Mouse (Mus musculus) NIH3T3 (cell line): ENCODE measurements at regions not wholly inside any gene's neighbourhood (a gene's known extent, or its start where the extent isn't known, plus 50 kb on each side); places are given as distances from the start of the nearest gene placed in this dataset.

ENCODE experiments used
- DNase-seq: peaks from one replicate; pipeline ENCODE4 v3.0.0-alpha.2; 2012; ENCODE audit warnings: low read depth

DNA sequence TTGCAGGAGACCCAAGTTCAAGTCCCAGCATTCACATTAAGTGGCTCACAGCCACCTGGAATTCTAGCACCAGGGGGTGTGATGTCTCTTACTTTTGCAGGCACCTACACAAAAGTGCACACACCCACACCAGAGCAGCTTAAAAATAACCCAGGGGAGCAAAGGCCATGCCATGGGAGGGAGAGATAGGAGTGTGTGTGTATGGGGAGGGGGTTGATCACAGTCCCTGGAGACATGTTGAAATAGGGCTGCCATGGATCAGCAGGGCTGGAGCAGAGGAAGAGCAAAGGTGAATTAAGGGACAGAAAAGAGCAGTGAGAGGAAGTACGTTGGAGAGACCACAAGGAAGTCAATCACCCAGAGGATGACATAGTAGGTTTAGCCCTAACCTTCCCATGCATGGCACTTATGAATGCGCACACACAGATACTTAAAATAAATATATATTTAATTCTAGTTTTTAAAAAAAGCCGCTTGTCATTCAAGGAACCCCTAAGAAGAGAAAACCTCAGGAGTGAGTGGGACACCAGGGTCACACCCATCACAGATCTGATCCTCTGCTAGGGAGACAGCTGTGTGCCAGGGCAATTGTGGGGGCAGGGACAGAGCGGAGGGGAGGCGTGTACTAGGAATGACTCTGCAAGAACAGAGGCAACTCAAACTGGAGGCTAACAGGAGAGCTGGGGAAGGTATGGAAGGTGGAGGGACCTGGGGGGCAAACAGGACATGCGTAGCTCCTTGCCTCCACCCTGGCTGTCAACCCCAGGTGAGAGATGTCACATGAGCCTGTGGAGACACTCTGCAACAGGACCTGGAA lies 189.5 kb upstream of the Rybp start:
- no peak for DNase-seq

GRCm38 (mm10) chr6:100475341-100475955 lies 188.2 kb upstream of the Rybp start:
- no peak for DNase-seq

GRCm38 (mm10) chr6:100474326-100474725 lies 187.0 kb upstream of the Rybp start:
- DNase-seq, result no peak

DNA sequence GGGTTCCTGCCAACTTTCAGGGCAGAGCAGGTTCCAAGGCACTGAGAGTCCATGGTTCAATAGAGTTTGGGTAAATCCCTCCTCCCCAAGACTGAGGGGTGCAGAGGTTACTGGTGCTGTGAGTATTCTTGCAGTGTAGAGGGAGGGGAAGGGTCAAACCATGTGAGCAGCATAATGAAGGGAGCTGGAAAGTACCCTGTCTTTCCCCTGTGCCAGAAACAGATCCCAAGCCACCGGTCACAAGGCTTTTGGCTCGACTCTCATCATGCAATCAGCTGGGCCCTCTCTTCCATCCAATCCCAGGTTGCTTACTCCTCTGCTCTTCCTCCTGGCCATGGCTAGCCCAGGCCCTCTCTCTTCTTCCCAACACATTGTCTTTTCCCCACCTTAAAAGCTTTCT lies 182.8 kb upstream of the Rybp start:
- DNase-seq, result no peak

- no peak for DNase-seq
These were observed 175.5 kb upstream of the Rybp start for GRCm38 (mm10) chr6:100462757-100463156.

DNA sequence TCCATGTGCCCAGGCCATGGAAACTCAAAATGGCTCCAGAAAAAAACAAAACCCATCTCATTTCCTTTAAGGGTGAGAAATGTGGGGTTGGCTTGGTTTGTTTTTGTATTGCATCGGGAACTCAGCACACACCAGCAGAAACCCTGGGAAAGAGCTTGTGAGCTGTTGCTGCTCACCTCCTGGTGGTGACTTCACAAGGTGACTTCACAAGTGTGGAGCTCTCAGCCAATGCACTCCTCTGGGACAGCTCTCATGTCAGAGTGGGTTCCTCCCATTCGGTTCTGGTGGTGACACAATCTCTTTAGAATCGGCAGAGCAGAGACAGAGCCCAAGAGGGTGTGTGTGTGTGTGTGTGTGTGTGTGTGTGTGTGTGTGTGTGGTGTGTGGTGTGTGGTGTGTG lies 166.1 kb upstream of the Rybp start:
- DNase-seq, result no peak

- DNase-seq, result no peak
These were observed 165.1 kb upstream of the Rybp start for GRCm38 (mm10) chr6:100452097-100453002.

DNA sequence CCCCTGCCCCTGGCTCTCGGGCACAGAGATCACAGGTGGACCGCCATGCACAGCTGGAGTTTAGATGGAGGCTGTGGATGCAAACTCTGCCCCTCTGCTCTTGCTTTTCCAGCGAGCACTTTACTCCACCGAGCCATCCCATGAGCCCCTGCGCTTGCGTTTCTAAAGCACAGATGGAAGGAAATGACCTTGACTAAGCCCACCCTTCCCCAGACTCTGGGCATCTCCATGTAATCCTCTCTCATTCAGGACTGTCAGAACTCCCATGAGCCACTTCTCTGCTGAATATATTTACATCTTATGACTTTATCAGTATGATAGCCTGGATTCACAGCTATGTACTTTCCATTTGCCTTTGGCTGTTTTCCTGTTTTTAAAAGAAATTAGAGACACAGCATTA lies 162.8 kb upstream of the Rybp start:
- DNase-seq, result no peak

- DNase-seq, result no peak
These were observed 161.8 kb upstream of the Rybp start for GRCm38 (mm10) chr6:100449087-100449486.

DNA sequence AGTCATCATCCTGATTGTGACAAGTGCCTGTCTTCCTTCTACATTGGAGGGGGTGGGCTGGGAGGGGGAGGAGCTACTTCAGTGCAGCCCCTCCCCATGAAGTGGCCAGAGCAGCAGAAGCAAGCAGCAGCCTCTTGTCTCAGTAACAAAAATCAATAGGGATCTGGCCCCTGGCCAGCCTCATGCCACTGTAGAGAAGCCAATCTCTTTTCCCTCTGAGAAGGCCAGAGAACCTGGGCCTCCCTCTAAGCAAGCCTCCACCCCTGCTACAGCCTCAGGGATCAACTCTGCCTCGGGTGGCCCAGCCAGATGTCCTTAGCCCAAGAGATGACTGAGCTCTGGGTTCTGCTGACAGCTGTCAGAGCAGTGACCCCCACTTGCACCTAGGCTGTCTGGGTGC lies 159.9 kb upstream of the Rybp start:
- DNase-seq, result no peak

GRCm38 (mm10) chr6:100446804-100447203 lies 159.5 kb upstream of the Rybp start:
- no peak for DNase-seq

DNA sequence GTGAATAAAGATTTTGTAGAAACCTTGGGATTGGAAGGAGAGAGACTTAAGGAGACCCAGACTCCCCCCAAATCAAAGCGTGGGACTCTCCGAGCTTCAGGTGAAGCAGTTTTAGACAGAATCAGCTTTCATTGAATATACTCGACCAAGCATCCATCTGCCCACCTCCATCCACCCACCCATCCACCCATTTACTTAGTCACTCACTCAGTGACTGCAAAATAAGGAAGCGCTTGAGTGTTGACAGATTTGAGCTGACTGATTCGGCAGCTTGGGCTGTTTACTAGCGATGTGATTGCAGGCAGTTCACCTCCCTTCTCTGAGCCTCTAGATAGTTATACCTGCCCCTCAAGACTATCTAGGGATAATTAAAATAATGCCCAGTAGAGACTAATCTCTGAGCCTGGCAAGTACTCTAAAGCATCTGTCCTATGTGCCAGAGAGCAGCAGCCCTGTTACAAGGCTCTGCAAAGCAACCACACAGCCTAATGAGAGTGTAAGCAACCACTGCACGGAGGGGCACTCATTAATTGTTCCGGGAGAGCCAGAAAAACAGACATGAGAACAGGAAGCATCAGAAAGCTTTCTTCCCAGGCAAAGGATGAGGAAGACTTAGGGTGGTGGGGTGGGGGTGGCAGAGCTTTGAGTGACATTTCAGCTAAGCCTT lies 151.9 kb upstream of the Rybp start:
- no peak for DNase-seq

- DNase-seq, result peak; percentile 45
These were observed 151.3 kb upstream of the Rybp start for GRCm38 (mm10) chr6:100438511-100438991.

DNA sequence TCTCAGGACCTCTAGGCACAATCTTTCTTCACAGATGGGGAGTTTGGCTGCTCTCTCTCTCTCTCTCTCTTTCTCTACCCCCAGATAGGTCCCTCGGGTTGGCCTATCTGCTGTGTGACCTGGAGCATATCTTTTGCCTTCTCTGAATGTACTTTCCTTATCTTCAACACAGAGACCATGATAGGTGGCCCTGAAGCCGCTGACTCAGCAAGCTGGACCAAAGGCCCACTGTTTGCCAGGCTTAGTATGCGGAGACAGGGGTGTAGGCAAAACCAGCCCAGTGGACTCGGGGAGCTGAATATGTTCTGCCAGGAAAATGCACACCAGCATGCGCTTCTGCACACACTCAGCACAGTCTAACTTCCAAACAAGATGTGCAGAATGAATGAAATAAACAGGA lies 150.7 kb upstream of the Rybp start:
- DNase-seq, result no peak

DNA sequence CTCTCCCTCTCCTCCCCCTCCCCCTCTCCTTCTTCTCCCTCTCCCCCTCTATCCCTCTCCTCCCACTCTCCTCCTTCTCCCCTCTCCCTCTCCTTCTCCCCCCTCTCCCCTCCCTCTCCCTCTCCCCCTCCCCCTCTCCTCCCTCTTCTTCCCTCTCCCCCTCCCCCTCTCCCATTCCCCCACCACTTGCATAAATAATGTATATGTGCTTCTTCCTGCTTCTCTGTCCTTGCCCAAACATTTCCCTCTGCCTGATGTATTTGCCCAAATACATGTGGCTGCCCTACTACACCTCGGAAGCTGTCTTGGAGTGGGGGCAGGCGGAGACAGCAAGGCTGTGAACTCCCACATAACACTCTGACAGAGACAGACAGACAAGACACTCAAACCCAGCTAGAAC lies 149.2 kb upstream of the Rybp start:
- no peak for DNase-seq

- DNase-seq, result no peak
These were observed 147.9 kb upstream of the Rybp start for GRCm38 (mm10) chr6:100435222-100435621.

DNA sequence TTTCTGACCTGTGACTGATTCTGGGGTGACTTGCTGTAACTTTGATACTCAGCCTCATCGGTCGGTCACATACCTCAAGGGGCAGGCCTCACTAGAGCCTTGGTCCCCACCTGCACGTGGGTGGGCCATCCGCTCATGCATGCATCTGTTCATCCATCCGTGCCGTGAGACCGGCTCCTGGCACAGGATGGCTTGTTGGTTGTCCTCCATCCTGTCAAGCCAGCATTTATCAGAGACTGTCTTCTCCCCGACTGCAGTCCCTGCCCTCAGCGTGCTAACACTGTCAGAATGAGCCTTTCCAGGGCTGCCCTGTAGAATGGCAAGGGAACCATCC lies 146.2 kb upstream of the Rybp start:
- DNase-seq, result no peak

DNA sequence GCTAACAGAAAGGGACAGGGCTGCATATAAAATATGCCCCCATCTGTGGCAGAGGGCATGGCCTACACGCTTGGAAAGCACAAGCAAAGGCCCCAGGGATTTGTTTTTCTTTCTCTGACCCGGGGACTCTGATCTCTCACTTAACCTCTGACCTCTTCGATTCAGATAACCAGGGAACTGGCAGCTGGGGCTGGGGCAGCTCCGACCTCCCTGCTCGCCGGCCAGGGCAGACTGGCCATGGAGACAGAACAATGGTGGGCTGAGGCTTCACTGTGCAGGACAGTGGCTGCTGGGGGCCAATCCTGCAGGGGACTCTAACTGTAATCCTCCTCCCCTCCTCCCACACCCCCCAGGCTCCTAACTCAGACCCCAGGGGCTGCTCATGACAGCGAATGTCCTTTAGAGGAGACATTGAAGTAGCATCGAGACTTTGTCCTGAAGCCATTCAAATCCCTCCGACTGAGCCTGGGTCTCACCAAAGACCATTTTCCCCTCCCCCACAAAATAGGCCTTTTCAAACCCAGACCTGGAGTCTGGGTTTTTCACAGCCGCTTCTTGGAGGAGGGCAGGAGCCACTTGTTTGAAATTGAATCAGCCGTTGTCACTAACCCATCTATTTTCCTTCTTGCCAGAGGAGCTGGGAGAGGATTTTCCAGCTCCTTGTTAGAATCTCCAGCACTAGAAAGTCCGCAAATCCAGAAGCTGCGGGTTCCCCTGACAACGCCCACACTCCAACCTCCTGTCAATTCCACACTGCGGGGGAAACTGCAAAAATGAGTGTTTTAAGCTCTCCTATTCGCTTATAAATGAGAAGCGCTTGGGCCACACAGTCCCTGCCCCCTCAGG lies 145.6 kb upstream of the Rybp start:
- DNase-seq, result no peak

DNA sequence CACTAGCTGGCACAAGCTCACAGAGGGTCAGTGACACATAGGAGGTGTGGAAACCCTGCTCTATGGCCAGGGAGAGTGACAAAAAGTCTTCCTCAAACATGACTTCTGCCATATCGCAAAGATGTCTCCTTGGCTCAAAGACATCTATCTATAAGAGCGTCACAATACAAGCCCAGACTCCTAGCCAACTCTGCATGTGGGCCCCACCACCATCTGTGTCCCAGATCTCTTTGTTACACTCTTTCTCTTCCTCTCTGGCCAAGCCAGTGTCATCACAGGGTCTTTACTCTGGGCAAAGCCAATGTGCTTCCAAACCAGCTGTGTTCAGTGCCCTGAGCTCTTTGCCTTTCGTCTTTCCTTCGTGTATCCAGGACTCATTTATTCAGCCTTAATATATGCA lies 143.0 kb upstream of the Rybp start:
- DNase-seq, result no peak

DNA sequence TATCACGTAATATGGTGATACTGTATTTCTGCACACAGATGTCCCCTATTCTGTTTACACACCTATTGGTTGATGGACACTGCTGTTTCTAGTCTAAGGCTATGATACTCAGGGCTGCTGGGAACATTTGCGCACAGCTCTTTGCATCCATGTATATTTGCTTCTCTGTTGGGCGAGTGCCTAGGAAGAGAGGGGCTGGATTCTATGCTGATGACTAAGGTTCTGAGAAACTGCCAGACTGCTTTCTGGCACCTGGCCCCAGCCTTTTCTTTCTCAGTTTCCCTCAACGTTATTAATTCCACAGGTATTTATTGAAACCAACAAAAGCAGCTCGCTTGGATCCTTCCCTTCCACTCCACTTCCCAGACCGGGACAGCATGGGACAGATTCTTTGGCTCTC lies 142.2 kb upstream of the Rybp start:
- DNase-seq, result peak; percentile 88

GRCm38 (mm10) chr6:100428759-100429158 lies 141.5 kb upstream of the Rybp start:
- DNase-seq, result no peak
